Mouse (Mus musculus) erythroblast, embryonic 14.5 days (primary cell): Measurements from ENCODE around the gene Nr1d1. TPM values are rescaled to one million over a fixed set of nuclear protein-coding genes. Genes with fewer than 3 reads are reported as not detected.

ENCODE experiments used
- H3K27me3 ChIP-seq: 2 replicates; pipeline ENCODE4 v1.6.1; 2012; ENCODE audit warnings: inconsistent platforms; ENCODE audit not compliant: control insufficient read depth
- H3K36me3 ChIP-seq: 2 replicates; pipeline ENCODE4 v1.6.1; 2012; ENCODE audit warnings: mild to moderate bottlenecking, inconsistent platforms; ENCODE audit not compliant: control insufficient read depth
- H3K4me1 ChIP-seq: 2 replicates; pipeline ENCODE4 v1.6.1; 2012; ENCODE audit warnings: inconsistent platforms; ENCODE audit not compliant: control insufficient read depth
- H3K4me3 ChIP-seq: replicated peaks from 2 replicates; pipeline ENCODE3; 2012; ENCODE audit warnings: moderate library complexity, mild to moderate bottlenecking, inconsistent platforms
- H3K9me3 ChIP-seq: 2 replicates; pipeline ENCODE4 v1.6.1; 2012; ENCODE audit warnings: low read length, inconsistent platforms, mixed read lengths; ENCODE audit not compliant: control insufficient read depth
- GATA1 ChIP-seq: IDR thresholded peaks from 2 replicates; pipeline ENCODE4 v1.6.1; 2012; ENCODE audit warnings: low read length, inconsistent platforms, mixed read lengths
- TAL1 ChIP-seq: IDR thresholded peaks from 3 replicates; pipeline ENCODE4 v1.6.1; 2012; ENCODE audit warnings: low read length, inconsistent platforms, mixed read lengths
- polyA plus RNA-seq: library from polyadenylated mRNA; stranded (reverse); fragments of >175 nt; gene quantifications from 2 replicates; pipeline ENCODE4 v1.2.3, GENCODE M21; 2012

The Nr1d1 gene
- polyA plus RNA-seq, 1 experiment, result 0.22 TPM

DNA sequence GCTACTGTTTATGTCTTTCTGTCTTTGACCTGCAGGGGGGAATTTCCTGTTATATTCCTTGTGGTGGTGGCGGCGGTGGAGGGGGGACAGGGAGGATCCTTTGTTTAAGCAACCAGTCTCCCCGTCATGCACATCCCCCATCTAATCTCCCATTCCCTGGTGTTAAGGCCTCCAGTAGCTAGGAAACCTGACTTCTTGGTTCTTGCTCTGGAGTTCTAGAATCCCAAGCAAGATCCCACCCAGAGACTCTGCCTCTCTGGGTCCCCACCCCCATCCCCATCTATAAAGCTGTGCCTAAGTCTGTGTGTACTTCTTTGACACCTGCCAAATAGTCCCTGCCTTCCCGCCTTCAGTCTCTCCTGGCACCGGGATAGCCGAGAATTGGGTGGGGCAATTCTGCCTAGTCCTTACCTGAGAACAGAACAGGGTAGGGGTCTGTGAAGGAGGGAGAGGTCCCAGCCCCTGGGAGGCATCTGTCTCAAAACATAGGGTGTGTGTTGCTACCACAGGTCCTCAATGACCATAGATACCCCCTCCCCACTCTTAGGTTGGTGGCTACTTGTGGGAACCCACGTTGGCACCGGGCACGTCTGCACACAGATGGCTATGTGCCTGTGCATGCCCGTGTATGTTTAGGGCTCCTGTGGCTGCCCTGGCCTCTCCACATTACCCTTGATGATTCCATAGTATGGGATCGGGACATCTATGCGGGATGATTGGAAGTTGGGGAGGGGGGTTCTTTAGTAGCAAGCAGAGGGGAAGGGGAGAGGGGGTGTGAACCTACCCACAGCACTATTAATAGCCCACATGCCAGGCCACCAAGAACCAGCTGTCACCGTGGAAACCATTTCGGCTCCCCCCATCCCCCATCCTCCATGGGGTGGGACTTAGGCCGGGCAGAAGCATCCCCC lies 26.4 kb downstream of the Nr1d1 start:
- Histone ChIP-seq H3K36me3 (peaks cover 38% of the 10 kb centered on the region), H3K27me3 (no peaks in the 10 kb centered on the region), H3K4me3 (no peak overlapping the region), H3K4me1 (peaks cover 99% of the 10 kb centered on the region), H3K9me3 (no peaks in the 10 kb centered on the region)
- TF ChIP-seq GATA1 (no peak), TAL1 (no peak)

DNA sequence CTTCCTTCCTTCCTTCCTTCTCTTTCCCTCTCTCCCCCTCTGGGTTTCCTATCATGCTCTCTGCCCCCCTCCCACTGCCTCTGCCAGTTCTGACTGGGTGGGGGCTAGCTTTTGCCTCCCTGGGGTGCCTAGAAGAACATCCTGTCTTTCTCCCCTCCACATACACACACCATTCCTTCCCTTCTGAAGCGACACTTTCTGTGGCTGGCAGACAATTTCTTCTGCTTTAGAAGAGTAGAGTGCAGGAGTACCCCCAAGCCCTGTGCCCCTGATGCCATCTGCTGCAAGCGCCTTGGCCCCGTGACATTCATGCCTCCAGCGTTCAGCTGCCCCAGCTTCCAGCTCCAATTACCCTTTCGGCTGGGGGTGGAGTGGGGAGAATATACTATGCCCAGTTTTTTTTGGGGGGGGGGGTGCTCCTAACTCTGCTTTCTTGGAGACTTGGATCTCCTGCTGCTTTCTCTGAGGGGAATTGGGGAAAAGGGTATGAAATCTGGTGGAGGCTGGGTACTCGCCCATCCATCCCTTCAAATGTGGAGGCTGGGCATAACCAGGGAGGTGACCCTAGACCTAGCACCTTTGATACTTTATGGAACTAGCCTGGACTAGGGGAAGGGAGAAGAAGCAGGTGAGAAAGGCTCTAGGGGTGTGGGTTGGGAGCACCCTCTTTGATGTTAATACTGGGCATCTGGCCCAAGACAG lies 27.2 kb downstream of the Nr1d1 start:
- TF ChIP-seq GATA1 (no peak), TAL1 (no peak)
- no peaks in the 10 kb centered on the region for H3K27me3 ChIP-seq
- no peaks in the 10 kb centered on the region for H3K9me3 ChIP-seq
- H3K36me3 ChIP-seq, result peaks cover 30% of the 10 kb centered on the region
- H3K4me3 ChIP-seq, result peak overlapping the region; percentile 7
- H3K4me1 ChIP-seq, result peaks cover 99% of the 10 kb centered on the region

DNA sequence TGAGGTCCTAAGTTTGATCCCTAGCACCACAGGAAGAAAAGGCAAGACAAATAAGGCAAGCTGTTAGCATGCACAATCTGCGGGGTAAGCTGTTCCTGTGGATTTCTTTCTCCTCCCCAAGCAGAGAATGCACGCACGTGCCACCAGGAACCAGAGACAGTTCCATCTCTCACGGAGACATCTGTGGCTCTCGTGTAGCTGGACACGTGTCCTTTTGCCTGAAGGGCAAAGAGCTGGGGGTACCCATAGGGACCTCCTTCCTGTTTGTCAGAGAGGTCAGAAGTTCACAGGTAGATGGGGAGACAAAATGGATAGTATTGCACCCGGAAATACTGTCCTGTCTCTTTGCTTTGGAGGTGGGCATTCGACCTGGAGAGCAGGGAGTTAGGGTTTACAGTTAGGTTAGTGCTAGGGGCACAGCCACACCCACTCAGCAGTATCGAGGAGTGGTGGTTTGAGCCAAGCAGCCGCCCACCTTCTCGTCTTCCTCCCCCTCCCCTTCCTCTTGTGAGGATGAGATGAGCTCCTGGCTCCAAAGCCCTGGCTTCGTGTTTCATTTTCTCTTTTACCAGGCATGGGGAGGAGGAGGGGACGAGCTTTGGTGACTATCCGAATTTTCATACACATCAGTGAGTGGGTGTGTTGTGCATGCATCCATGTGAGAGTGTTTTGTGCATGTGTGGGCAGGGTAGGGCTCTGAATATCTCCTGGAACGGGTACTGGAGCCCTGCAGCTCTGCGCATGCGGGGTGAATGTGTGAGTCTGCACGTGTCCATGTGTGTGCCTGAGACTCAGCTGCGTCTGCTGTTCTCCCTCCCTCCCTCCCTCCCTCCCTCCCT lies 28.1 kb downstream of the Nr1d1 start:
- Histone ChIP-seq H3K9me3 (no peaks in the 10 kb centered on the region), H3K27me3 (no peaks in the 10 kb centered on the region), H3K4me1 (peaks cover 99% of the 10 kb centered on the region), H3K4me3 (peak overlapping the region; percentile 53), H3K36me3 (peaks cover 21% of the 10 kb centered on the region)
- TF ChIP-seq TAL1 (no peak), GATA1 (no peak)

DNA sequence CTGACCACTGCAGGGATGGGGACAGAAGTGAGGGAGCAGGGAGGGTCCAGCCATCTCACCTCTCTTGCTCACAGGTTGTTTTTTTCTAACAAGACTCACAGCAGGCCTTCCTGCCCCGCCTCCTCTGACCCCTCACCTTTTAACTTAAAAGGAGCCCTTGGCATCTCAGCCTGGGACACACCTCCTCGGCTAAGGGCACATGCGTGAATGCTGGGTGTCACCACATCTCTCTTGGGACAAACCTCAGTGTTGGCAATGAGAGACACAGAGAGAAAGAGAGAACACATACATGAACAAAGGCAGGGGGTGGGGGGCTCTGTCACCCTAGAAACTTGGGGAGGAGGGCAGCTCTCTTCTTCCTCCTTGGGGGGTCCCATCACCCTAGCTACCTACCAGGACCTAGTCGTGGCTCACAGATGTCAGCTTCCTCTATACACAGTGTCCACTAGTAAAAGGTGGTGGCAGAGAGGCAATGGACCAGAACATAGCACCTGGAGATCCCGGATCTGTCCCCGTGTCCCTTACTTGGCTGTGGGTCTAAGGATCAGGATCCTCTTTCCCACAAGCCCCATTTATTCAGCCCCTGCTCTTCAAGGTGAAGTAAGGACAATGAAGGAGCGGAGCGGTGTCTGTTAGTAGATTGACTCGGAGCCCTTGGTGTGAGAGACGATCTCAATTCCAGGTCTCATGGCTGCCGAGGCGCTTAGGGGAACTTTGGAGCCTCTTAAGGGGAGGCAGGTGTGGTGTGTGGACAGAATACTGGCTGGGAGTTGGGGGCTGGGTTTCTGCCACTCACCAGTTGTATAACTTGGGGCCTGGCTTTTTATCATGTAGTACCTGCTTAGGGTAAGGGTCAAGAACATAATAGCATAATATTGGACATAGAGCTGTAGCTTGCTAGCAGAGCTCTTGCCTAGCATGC lies 28.9 kb downstream of the Nr1d1 start:
- H3K4me3 ChIP-seq, result no peak overlapping the region
- H3K27me3 ChIP-seq, result no peaks in the 10 kb centered on the region
- H3K9me3 ChIP-seq, result no peaks in the 10 kb centered on the region
- TF ChIP-seq GATA1, result no peak
- TF ChIP-seq TAL1, result no peak
- H3K36me3 ChIP-seq, result peaks cover 21% of the 10 kb centered on the region
- peaks cover 96% of the 10 kb centered on the region for H3K4me1 ChIP-seq

DNA sequence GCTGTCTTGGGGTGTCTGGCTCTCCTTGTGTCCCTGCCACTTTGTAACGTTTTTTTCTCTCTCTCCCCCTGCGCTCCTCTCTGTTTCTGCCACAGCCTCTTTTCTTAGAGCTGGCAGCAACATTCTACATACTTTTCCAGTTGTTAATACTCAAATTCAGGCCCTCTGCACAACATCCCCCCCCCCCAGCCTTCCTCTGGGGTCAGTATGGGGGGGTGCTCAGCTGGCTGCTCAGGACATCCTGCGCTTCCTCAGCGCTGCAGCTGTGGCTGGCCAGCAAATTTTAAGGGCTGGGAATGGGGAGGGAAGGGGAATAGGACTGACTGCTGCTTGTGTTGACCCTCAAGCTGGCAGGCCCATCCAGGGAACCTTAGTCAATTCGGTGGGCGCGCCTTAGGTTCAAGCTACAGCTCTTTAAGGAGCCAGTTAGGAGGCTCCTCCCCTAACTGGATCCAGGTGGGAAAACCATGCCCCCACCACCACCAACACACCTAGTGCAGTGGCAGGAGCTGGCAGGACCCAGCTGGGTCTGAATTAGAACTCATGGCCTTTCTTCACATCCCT lies 30.6 kb downstream of the Nr1d1 start:
- no peaks in the 10 kb centered on the region for H3K9me3 ChIP-seq
- peaks cover 16% of the 10 kb centered on the region for H3K36me3 ChIP-seq
- peaks cover 96% of the 10 kb centered on the region for H3K4me1 ChIP-seq
- TF ChIP-seq TAL1, result no peak
- no peak for TF ChIP-seq GATA1
- no peak overlapping the region for H3K4me3 ChIP-seq
- no peaks in the 10 kb centered on the region for H3K27me3 ChIP-seq

DNA sequence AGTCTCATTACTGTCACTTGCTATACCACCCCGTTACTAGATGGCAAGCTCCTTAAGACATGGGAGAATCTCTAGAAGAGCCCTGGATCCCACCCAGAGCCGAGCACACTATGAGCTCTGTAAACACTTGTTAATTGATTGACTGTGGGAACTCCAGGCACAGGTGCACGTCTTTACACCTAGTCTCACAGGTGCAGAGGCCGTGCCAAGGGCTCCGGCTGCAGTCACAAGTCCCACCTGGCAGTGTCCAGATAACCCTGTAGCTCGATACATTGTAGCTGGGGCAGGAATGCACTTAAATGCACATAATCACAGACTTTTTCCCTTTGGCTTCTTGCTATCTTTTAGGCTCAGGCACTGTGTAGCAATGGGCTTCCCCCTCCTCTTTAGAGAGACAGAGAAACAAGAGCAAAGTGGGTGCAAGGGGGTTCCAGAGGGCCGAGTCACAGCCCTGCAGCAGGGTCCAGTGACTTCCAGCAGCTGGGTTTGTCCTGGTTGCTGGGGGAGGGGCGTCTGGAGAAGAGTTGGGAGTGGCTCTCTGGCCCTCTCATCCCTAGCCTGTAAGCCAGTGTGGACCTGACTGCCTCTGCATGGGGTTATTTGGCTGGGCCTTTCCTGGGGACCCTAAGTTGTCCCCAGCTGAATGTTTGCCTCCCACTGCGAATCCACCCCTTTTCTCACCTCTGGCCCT lies 31.3 kb downstream of the Nr1d1 start:
- H3K9me3 ChIP-seq, result no peaks in the 10 kb centered on the region
- peaks cover 95% of the 10 kb centered on the region for H3K4me1 ChIP-seq
- H3K4me3 ChIP-seq, result peak overlapping the region; percentile 24
- no peaks in the 10 kb centered on the region for H3K27me3 ChIP-seq
- peaks cover 12% of the 10 kb centered on the region for H3K36me3 ChIP-seq
- TF ChIP-seq TAL1 (no peak), GATA1 (no peak)

DNA sequence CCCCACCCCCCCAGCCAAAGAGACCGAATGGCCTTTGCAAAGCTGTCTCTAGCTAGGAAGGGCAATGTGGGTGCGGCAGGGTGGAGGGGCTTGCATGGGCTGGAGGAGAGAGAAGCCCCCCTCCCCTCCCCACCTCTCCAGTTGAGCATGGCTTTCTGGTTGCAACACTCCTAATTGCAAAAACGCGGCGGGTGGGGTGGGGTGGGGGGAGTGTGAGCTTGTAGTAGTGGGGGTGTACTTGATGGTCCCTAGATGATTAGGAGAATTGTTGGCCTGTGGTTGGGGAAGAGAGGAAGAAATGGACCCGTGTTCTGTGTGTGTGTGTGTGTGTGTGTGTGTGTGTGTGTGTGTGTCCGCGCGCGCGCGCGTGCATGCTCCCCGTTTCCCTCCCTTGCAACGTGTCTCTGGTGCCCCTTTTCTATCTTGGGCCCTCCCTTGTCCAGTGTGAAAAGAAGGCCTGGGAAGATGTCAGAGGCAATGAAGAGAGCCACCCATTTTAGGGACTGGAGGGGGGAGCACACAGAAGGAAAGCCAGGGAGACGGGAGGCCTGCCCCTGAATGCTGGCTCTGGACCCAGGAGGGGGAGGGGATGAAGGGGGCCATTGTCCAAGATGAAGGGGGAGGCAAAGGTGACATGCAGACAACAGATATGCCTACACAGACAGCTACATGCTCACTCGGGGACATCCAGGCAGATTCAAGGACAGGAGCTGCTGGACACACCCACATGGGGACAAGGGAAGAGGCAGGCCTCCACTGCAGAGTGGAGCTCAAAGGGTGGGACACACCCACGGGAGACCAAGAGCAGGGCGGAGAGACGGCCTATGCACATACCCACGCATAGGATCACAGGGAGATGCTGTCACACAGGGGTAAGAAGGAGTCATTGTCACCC lies 32.5 kb downstream of the Nr1d1 start:
- Histone ChIP-seq H3K27me3 (no peaks in the 10 kb centered on the region), H3K4me1 (peaks cover 95% of the 10 kb centered on the region), H3K4me3 (peak overlapping the region; percentile 84), H3K9me3 (no peaks in the 10 kb centered on the region), H3K36me3 (peaks cover 12% of the 10 kb centered on the region)
- TF ChIP-seq TAL1, result no peak
- no peak for TF ChIP-seq GATA1
